Comparison of ENCODE assay signal across 8 mouse cellular contexts in the genomic region with DNA sequence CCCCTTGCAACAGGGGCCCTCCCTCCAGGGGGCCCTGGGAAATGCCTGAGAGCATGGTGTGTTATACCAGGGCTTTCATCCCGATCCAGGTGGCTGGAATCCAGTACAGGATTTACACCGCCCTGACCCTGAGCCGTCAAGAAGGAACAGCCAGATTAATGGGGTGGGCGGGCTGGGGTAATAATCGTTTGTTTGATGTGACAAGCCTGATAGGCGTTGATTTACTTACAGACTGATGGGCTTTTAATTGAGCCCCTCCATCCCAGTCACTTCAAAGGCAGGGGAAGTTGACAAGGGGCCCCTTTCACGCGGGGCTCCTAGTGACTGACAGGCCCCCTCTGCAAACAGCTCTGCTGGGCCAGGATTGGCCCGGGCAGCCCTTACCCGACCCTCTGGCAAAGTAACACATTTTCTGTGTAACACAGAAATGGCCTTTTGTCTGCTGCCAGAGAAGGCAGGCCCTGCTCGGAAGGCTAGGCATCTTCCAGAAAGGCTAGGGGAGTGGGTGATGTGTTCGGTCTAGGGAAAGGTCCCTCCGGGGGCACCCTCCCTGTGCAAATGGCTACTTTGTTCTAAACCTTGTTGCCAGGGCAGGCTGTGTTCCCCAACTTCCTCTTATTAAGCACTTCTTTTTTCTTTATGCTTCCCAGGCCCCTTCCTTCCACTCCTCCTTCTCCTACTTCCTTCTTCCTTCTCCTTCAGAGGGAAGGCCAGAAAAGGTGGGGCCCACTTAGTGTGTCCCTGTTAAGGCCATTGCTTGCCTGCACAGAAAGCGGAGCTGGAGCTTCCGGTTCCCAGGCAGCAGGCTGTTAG. TPM values are rescaled to one million over a fixed set of nuclear protein-coding genes. Genes with fewer than 3 reads are reported as not detected.
A peak's percentile ranks its signal among the peaks of the same experiment; 100 is the strongest.
DNase-seq lines count a peak whose midpoint lies in the region; ATAC-seq and TF ChIP-seq lines count a peak whose summit lies in the region.

No protein-coding gene starts in this region.

- WGBS in forebrain, embryonic 16.5 days, result 3% methylated on average over 15 of the region's 15 CpGs
- 8% methylated on average over 15 of the region's 15 CpGs for WGBS in limb, embryonic 14.5 days

- H3K9me3 ChIP-seq in forebrain, embryonic 16.5 days (ENCODE audit: control insufficient read depth, low read length), result no peaks in the 10 kb centered on the region; the same call in 1 of the 2 replicates
- H3K9me3 ChIP-seq in limb, embryonic 14.5 days (ENCODE audit: control insufficient read depth, low read length), result no peaks in the 10 kb centered on the region

- H3K4me2 ChIP-seq in forebrain, embryonic 16.5 days (ENCODE audit: low read length), result no peak overlapping the region
- H3K4me2 ChIP-seq in limb, embryonic 14.5 days (replicated peaks; ENCODE audit: low read depth, low read length, severe bottlenecking), result peak overlapping the region; percentile 25; the same call in 1 of the 2 replicates

- peak; percentile 81 to 86 for DNase-seq in kidney, postnatal 4 days
- no peak for DNase-seq in kidney, adult 8-10 months
- DNase-seq in adrenal gland, postnatal 36 days, result peak; percentile 85 to 87
- DNase-seq in limb, embryonic 14.5 days (ENCODE audit: low spot score), result peak; percentile 51
- DNase-seq in ovary, postnatal 14 days (ENCODE audit: low spot score), result peak; percentile 55
- DNase-seq in urinary bladder, postnatal 25 days (ENCODE audit: low spot score), result no peak
- no peak for DNase-seq in cerebellum, postnatal 14 days

- H3K27ac ChIP-seq in forebrain, embryonic 16.5 days (ENCODE audit: low read length), result peak overlapping the region; percentile 58
- H3K27ac ChIP-seq in limb, embryonic 14.5 days (replicated peaks; ENCODE audit: low read depth, low read length), result peak overlapping the region; percentile 21; the same call in 1 of the 2 replicates

- peaks cover 16% of the 10 kb centered on the region for H3K4me1 ChIP-seq in forebrain, embryonic 16.5 days (replicated peaks; ENCODE audit: control insufficient read depth, insufficient read depth, low read length)
- H3K4me1 ChIP-seq in limb, embryonic 14.5 days (ENCODE audit: control insufficient read depth, insufficient read depth, low read length), result peaks cover 27% of the 10 kb centered on the region

- no peaks in the 10 kb centered on the region for H3K27me3 ChIP-seq in forebrain, embryonic 16.5 days (replicated peaks; ENCODE audit: control insufficient read depth, insufficient read depth, low read length)
- no peaks in the 10 kb centered on the region for H3K27me3 ChIP-seq in limb, embryonic 14.5 days (ENCODE audit: control insufficient read depth, insufficient read depth, low read length)

- no peak overlapping the region for H3K4me3 ChIP-seq in forebrain, embryonic 16.5 days (replicated peaks; ENCODE audit: low read length)
- no peak overlapping the region for H3K4me3 ChIP-seq in limb, embryonic 14.5 days (replicated peaks; ENCODE audit: low read length)

- ATAC-seq in forebrain, embryonic 16.5 days, result peak; percentile 98
- peak; percentile 50 for ATAC-seq in limb, embryonic 14.5 days (ENCODE audit: low FRiP score, low read depth)

- TF ChIP-seq POLR2A in limb, embryonic 14.5 days (IDR thresholded peaks at IDR 0.05; ENCODE audit: borderline replicate concordance, extremely low read depth, insufficient read depth, insufficient read length), result no peak

- H3K36me3 ChIP-seq in forebrain, embryonic 16.5 days (ENCODE audit: control insufficient read depth, insufficient read depth), result no peaks in the 10 kb centered on the region
- no peaks in the 10 kb centered on the region for H3K36me3 ChIP-seq in limb, embryonic 14.5 days (ENCODE audit: control insufficient read depth, insufficient read depth, low read length)

- H3K9ac ChIP-seq in forebrain, embryonic 16.5 days (replicated peaks; ENCODE audit: low read depth, low read length), result no peak overlapping the region; the same call in 1 of the 2 replicates
- no peak overlapping the region for H3K9ac ChIP-seq in limb, embryonic 14.5 days (ENCODE audit: low read depth, low read length, severe bottlenecking)

RNA-seq across cellular contexts. Expression of gene Zfp703, which starts 15.7 kb away (rescaled TPM):
- 100 to 1,000 TPM in 1 of 2 experiments, 10 to 100 TPM in 1; 95.8 to 164 TPM for total RNA-seq in adrenal gland, postnatal 36 days (2021)
- polyA plus RNA-seq in forebrain, embryonic 16.5 days (2015; fragmentation: Nextera tagmentation; extraction: Ambion mirVana), result 12.3 and 12.7 TPM in 2 replicates
- 41.9 and 52.8 TPM in 2 replicates for polyA plus RNA-seq in limb, embryonic 14.5 days (2012; rRNA removed)
- 27.9 and 32.3 TPM in 2 replicates for polyA plus RNA-seq in limb, embryonic 14.5 days (2014; fragmentation: Nextera tagmentation; extraction: Ambion mirVana)

Comparison
In these comparisons a context has a peak if more than half of its experiments do, and no peak if none do; other contexts are left out.
1. DNase-seq: peak in kidney, postnatal 4 days (2 of 2), adrenal gland, postnatal 36 days (2 of 2), limb, embryonic 14.5 days (single experiment) and ovary, postnatal 14 days (single experiment); none in kidney, adult 8-10 months (0 of 2), urinary bladder, postnatal 25 days (single experiment) and cerebellum, postnatal 14 days (0 of 2).